Mouse (Mus musculus) liver, embryonic 14.5 days (tissue): ENCODE data around the gene Bbs9.
"Not testable (repeated sequence)": the region's sequence is repeated elsewhere in the genome, so short reads cannot be mapped to it uniquely, and the experiment has no call there.

Experiments
- CTCF ChIP-seq: IDR thresholded peaks from 2 replicates; pipeline ENCODE4 v1.5.1; 2016; ENCODE audit warnings: antibody characterized with exemption, low read depth, control low read depth
- EP300 ChIP-seq: IDR thresholded peaks from 2 replicates; pipeline ENCODE4 v1.6.1; 2016; ENCODE audit warnings: antibody characterized with exemption, low read depth

DNA sequence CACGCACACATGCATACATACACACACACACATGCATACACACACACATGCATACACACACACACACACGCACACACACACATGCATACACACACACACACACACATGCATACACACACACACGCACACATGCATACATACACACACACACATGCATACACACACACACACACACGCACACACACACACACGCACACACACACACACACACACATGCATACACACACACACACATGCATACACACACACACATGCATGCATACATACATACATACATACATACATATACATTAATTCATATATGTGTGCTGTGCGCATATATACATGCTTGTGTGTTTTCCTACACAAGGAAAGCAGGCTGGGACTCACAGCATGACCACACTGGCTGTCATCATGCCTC, 393.6 kb downstream of the Bbs9 start:
- not testable (repeated sequence) for TF ChIP-seq CTCF, EP300
